Mouse (Mus musculus) gonadal fat pad, adult 2 months (tissue): Measurements from ENCODE around the gene Ccdc141. TPM values are rescaled to one million over a fixed set of nuclear protein-coding genes. Genes with fewer than 3 reads are reported as not detected.

ENCODE experiments used
- DNase-seq: peaks from one replicate; pipeline ENCODE4 v3.0.0-alpha.2; 2012; ENCODE audit warnings: low read depth
- polyA plus RNA-seq: library from polyadenylated mRNA; depleted of rRNA; stranded (reverse); fragments of >200 nt; gene quantifications from 2 replicates; pipeline ENCODE4 v1.2.3, GENCODE M21; 2012

Gene Ccdc141
- polyA plus RNA-seq, 1 experiment: 4.1 TPM

- DNase-seq: no peak
Observed at GRCm38 (mm10) chr2:77173821-77174220, 3.4 kb upstream of the Ccdc141 start.

GRCm38 (mm10) chr2:77173366-77173765 is 2.9 kb upstream of the Ccdc141 start:
- DNase-seq: no peak

GRCm38 (mm10) chr2:77172241-77172671 is 1.8 kb upstream of the Ccdc141 start:
- DNase-seq: no peak

- no peak for DNase-seq
Observed at GRCm38 (mm10) chr2:77171444-77172240, 1.2 kb upstream of the Ccdc141 start.

GRCm38 (mm10) chr2:77169916-77170632 is 362 bp downstream of the Ccdc141 start:
- no peak for DNase-seq

- DNase-seq: no peak
Observed at GRCm38 (mm10) chr2:77169218-77169617, 1.2 kb downstream of the Ccdc141 start.

GRCm38 (mm10) chr2:77168781-77169180 is 1.7 kb downstream of the Ccdc141 start:
- DNase-seq: no peak

GRCm38 (mm10) chr2:77168081-77168685 is 2.3 kb downstream of the Ccdc141 start:
- no peak for DNase-seq

GRCm38 (mm10) chr2:77166366-77166765 is 4.1 kb downstream of the Ccdc141 start:
- no peak for DNase-seq

- DNase-seq: no peak
Observed at GRCm38 (mm10) chr2:77164662-77165061, 5.8 kb downstream of the Ccdc141 start.

- DNase-seq: no peak
Observed at GRCm38 (mm10) chr2:77163381-77163780, 7.1 kb downstream of the Ccdc141 start.

- no peak for DNase-seq
Observed at GRCm38 (mm10) chr2:77162135-77162534, 8.3 kb downstream of the Ccdc141 start.

GRCm38 (mm10) chr2:77157546-77157945 is 12.9 kb downstream of the Ccdc141 start:
- DNase-seq: no peak

- no peak for DNase-seq
Observed at GRCm38 (mm10) chr2:77154080-77154479, 16.4 kb downstream of the Ccdc141 start.

GRCm38 (mm10) chr2:77151255-77151654 is 19.2 kb downstream of the Ccdc141 start:
- DNase-seq: no peak

- no peak for DNase-seq
Observed at GRCm38 (mm10) chr2:77149576-77149975, 20.9 kb downstream of the Ccdc141 start.

GRCm38 (mm10) chr2:77148215-77148614 is 22.2 kb downstream of the Ccdc141 start:
- DNase-seq: no peak

- no peak for DNase-seq
Observed at GRCm38 (mm10) chr2:77146968-77147367, 23.5 kb downstream of the Ccdc141 start.

- no peak for DNase-seq
Observed at GRCm38 (mm10) chr2:77146291-77146690, 24.1 kb downstream of the Ccdc141 start.

- no peak for DNase-seq
Observed at GRCm38 (mm10) chr2:77143536-77143935, 26.9 kb downstream of the Ccdc141 start.

GRCm38 (mm10) chr2:77138879-77139278 is 31.6 kb downstream of the Ccdc141 start:
- no peak for DNase-seq

GRCm38 (mm10) chr2:77134906-77135305 is 35.5 kb downstream of the Ccdc141 start:
- DNase-seq: no peak

GRCm38 (mm10) chr2:77133407-77133806 is 37.0 kb downstream of the Ccdc141 start:
- DNase-seq: no peak
